Mouse (Mus musculus): ENCODE data around the gene Nxpe3.
A peak's percentile ranks its signal among the peaks of the same experiment; 100 is the strongest.

The Nxpe3 gene

DNA sequence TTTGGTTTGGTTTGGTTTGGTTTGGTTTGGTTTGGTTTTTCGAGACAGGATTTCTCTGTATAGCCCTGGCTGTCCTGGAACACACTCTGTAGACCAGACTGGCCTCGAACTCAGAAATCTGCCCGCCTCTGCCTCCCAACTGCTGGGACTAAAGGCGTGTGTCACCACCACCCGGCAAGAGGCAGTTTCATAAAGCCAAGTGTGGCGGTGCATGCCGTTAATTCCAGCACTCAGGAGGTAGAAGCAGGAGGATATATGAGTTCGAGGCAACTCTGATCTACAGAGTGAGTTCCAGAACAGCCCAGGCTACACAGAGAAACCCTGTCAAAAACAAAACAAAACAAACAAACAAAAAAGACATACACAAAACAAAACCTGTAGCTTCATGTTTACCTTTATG, 57.4 kb downstream of the Nxpe3 start:
- peak; percentile 68 for DNase-seq (ENCODE audit: low read depth)

DNA sequence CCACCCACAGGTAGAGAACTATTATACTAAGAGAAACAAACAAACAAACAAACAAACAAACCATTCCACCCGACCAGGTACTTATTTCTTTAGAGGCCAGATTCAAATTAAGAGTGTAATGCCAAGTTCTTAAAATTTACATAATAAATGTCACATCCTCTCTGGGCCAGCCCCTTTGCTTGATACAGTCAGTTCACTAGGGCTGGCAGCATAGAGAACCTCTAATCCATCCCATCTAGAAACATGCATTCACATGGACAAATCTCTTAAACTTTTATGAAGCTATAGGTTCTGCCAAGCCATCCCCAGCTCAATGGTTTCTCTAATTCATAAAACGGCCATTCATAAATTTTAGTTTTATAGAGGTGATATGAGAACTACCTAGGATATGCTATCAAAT, 57.9 kb downstream of the Nxpe3 start:
- peak; percentile 74 for DNase-seq (ENCODE audit: low read depth)

DNA sequence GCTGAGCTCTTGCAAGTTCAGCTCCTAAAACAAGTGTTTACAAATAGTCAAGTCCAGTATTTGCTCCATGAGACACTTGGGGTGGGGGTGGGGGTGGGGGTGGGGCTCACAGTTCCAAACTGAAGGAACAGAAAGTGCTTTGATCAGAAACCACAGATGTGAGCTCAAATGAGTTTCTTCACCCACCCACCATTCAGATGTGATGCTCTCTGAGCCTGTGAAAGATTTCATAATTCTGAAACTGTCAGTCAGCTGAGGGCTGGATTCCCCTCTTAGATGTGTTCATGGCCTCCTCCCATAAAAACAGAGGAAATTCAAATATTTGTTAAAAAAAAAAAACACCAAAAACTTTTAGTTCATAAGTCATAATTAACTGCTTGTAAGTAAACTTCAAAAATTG, 59.3 kb downstream of the Nxpe3 start:
- peak; percentile 60 for DNase-seq (ENCODE audit: low read depth)

- no peak for DNase-seq (ENCODE audit: low read depth)
These were observed 62.5 kb downstream of the Nxpe3 start for GRCm38 (mm10) chr16:55832617-55833016.

- no peak for DNase-seq (ENCODE audit: low read depth)
These were observed 63.0 kb downstream of the Nxpe3 start for GRCm38 (mm10) chr16:55832040-55832439.

DNA sequence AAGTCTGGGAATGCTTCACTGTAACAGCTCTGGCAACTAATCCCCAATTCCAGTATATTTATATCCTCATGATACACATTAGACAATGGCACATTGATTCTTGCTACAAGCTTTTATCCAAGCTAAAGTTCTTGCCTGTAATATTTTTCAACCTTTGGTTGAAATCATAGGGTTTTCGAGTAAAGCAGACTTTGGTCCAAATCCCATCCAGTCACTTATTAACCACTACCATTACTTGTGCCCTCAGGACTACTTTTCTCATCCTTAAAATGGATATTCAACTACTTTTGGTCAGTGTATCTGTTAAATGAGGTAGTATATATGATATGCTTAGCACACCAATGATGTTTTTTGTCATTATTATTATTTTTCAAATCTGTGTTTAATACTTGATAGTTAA, 63.6 kb downstream of the Nxpe3 start:
- DNase-seq (ENCODE audit: low read depth) = no peak

DNA sequence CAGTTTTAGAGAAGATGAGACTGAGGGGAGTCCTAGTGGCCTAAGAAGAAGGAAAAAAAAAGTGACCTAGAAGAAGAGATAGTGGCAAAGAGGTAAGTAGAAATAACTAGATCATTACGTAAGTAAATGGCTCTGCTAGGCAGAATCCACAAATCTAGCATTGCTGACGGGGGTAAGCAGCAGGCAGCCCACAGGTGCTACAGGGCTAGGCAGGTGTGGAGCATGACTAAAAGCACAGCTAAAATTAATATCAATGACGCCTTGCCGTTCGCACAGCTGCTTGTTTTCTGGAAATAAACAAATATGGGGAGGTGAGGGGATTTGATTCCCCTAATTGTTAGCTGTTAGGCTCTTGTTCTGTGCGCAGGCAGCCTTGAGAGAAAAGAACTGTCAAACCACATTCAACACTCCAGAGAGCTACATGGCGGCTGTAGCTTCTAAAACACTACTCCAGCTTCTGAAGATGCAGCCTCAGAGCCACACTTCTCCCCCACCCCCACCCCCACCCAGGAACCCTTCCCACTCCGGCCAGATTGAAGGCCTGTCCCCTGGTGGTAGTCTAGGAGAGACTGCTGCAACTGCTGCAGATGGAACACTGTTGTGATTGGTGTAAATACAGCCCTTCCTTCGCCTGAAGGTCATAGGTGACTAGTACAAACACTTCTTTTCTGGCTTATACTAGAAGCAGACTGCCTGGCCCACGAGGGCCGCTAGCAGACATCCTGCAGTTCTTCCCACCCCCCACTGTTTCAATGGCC, 71.5 kb downstream of the Nxpe3 start:
- DNase-seq (ENCODE audit: low read depth) = peak; percentile 39

- DNase-seq (ENCODE audit: low read depth) = no peak
These were observed 72.2 kb downstream of the Nxpe3 start for GRCm38 (mm10) chr16:55822741-55823397.

DNA sequence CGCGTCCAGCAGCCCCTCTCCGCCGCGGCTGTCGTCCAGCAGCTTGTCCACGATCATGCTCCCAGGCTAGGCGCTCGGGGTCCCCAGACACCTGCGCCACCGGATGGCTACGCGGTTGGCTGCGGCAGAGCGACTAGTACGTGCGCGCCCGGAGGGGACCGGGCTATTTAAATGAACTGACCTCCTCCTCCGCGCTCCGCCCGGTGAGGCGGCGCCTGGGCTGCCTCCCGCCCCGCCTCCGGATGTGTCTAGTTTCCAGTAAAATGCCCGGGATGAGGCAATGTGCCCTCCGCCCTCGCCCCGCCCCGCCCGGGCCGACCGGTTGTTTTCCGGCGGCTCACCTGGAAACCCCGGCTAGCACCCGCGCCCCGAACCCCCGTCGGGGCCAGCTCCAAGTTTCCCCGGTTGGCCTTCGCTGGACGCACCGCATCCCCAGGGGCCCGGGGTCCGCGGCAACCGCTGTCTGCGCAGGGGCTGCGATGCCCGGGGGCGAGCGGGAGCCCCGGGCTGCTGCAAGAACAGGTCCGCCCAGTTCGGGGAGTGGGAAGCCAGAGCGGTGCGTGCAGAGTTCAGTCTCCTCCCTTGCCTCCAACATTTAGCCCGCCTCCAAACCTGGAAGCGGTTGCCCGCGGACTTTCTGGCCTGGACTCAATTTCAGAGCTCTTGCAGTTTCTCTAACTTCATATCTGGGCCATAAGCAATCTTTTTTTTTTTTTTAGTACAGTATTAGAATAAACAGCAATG, 72.9 kb downstream of the Nxpe3 start:
- peak; percentile 96 for DNase-seq (ENCODE audit: low read depth)

GRCm38 (mm10) chr16:55821571-55821981, 73.5 kb downstream of the Nxpe3 start:
- peak; percentile 78 for DNase-seq (ENCODE audit: low read depth)

- peak; percentile 93 for DNase-seq (ENCODE audit: low read depth)
These were observed 74.0 kb downstream of the Nxpe3 start for GRCm38 (mm10) chr16:55820916-55821570.

GRCm38 (mm10) chr16:55820161-55820915, 74.7 kb downstream of the Nxpe3 start:
- peak; percentile 87 for DNase-seq (ENCODE audit: low read depth)

- peak; percentile 75 for DNase-seq (ENCODE audit: low read depth)
These were observed 75.8 kb downstream of the Nxpe3 start for GRCm38 (mm10) chr16:55819186-55819861.

GRCm38 (mm10) chr16:55817717-55818515, 77.2 kb downstream of the Nxpe3 start:
- peak; percentile 29 for DNase-seq (ENCODE audit: low read depth)

GRCm38 (mm10) chr16:55816202-55816941, 78.7 kb downstream of the Nxpe3 start:
- DNase-seq (ENCODE audit: low read depth) = peak; percentile 30

GRCm38 (mm10) chr16:55815466-55815865, 79.6 kb downstream of the Nxpe3 start:
- DNase-seq (ENCODE audit: low read depth) = peak; percentile 44

- peak; percentile 18 for DNase-seq (ENCODE audit: low read depth)
These were observed 80.4 kb downstream of the Nxpe3 start for GRCm38 (mm10) chr16:55814686-55815085.

GRCm38 (mm10) chr16:55813916-55814315, 81.2 kb downstream of the Nxpe3 start:
- no peak for DNase-seq (ENCODE audit: low read depth)

GRCm38 (mm10) chr16:55811792-55812191, 83.3 kb downstream of the Nxpe3 start:
- peak; percentile 32 for DNase-seq (ENCODE audit: low read depth)

All from induced T-regulatory cell, adult 2 months (primary cell).